In genomic region chr10:18175087-18175486, GRCm38 (mm10) we compare ENCODE assay signal across 21 mouse cellular contexts. TPM values are rescaled to one million over a fixed set of nuclear protein-coding genes. Genes with fewer than 3 reads are reported as not detected.
"Had no signal": no experiment of that assay in that cellular context is flagged by ENCODE, and none has a peak within 500 bp of the region (broad histone marks: within the 10 kb centered on the region; RNA-seq: fewer than 3 reads in every experiment).

No protein-coding gene starts in this region.

- H3K4me2 ChIP-seq: liver, embryonic 11.5 days; liver, embryonic 13.5 days; liver, embryonic 15.5 days; lung, embryonic 15.5 days; midbrain, embryonic 12.5 days; neural tube, embryonic 12.5 days had no signal

- H3K36me3 ChIP-seq: liver, embryonic 13.5 days; liver, embryonic 15.5 days; lung, embryonic 15.5 days; midbrain, embryonic 12.5 days; neural tube, embryonic 12.5 days had no signal

- H3K4me3 ChIP-seq: liver, embryonic 13.5 days; liver, embryonic 15.5 days; lung, embryonic 15.5 days; megakaryocyte, embryonic 14.5 days; midbrain, embryonic 12.5 days; neural tube, embryonic 12.5 days had no signal

- H3K4me1 ChIP-seq: liver, embryonic 13.5 days; liver, embryonic 15.5 days; lung, embryonic 15.5 days; midbrain, embryonic 12.5 days; neural tube, embryonic 12.5 days had no signal

- H3K9me3 ChIP-seq: liver, embryonic 13.5 days; liver, embryonic 15.5 days; lung, embryonic 15.5 days; megakaryocyte, embryonic 14.5 days; midbrain, embryonic 12.5 days; neural tube, embryonic 12.5 days had no signal

- H3K9ac ChIP-seq: liver, embryonic 13.5 days; liver, embryonic 15.5 days; liver, postnatal 0 days; lung, embryonic 15.5 days; midbrain, embryonic 12.5 days; neural tube, embryonic 12.5 days had no signal

- H3K27ac ChIP-seq: liver, embryonic 13.5 days; liver, embryonic 15.5 days; lung, embryonic 15.5 days; macrophage; midbrain, embryonic 12.5 days; neural tube, embryonic 12.5 days had no signal

- ATAC-seq: liver, postnatal 0 days; lung, postnatal 0 days had no signal

- H3K27me3 ChIP-seq: liver, embryonic 13.5 days; liver, embryonic 15.5 days; lung, embryonic 15.5 days; megakaryocyte, embryonic 14.5 days; midbrain, embryonic 12.5 days; neural tube, embryonic 12.5 days had no signal

- DNase-seq: liver, embryonic 13.5 days; liver, postnatal 0 days; lung, adult 2 months; lung, postnatal 14 days; midbrain, embryonic 14.5 days; right cerebral cortex, postnatal 14 days; spleen, adult 18-20 months; thymus, adult 18-20 months; thymus, postnatal 25 days; thymus, postnatal 4 days had no signal

RNA-seq across cellular contexts. Expression of gene Ect2l, which starts 35.6 kb away (rescaled TPM):
- total RNA-seq: monocyte, adult 5-6 weeks; neutrophil, adult 5-6 weeks had no signal
- polyA plus RNA-seq: liver, embryonic 15.5 days; liver, postnatal 0 days; small intestine, adult 2 months had no signal
